Mouse (Mus musculus): ENCODE data around the gene Ackr1. TPM values are rescaled to one million over a fixed set of nuclear protein-coding genes. Genes with fewer than 3 reads are reported as not detected.

The Ackr1 gene
- polyA plus RNA-seq, 1 experiment from 2014 or later = 0.64 TPM

DNA sequence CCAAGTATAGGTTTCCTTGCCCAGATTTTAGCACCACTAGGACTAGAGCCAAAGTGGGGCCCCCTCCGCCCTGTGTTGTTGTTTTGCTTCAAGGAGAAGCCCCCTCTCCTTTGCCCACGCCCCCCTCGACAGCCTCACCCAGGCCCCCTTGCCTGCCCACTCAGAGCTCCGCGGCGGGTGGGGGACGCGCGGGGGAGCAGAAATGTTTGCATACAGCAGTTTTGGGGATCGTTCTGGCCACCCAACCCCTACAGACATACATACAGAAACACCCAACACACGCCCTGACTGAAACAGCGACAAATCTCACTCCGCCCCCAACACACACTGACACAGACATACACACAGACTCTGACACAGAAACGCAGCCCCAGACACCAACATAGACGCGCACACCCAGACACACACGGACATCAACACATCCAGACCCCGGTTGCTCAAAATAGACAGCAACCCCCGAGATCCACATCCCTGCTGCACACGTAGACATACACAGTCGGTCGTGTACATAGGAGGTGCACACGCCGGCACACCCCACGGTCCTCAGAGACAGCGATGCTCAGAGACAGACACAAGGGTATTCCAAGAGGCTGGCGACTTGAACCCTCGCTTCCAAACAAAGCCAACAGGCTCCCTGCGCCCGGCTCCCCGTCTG, 33.3 kb upstream of the Ackr1 start:
- H3K4me1 ChIP-seq (ENCODE audit: control insufficient read depth, insufficient read depth, low read length) = peaks cover 6% of the 10 kb centered on the region; the same call in 1 of the 2 replicates
- no peaks in the 10 kb centered on the region for H3K36me3 ChIP-seq (ENCODE audit: control insufficient read depth, insufficient read depth)
- H3K4me3 ChIP-seq (ENCODE audit: low read length) = peak overlapping the region; percentile 52
- no peak for ATAC-seq (replicated peaks; ENCODE audit: extremely low read depth, insufficient read depth, low FRiP score)
- H3K4me2 ChIP-seq (ENCODE audit: low read depth, low read length) = peak overlapping the region; percentile 73
- under 1% methylated on average over 31 of the region's 31 CpGs for WGBS
- H3K9ac ChIP-seq (ENCODE audit: low read length) = peak overlapping the region; percentile 18; the same call in 1 of the 2 replicates
- no peaks in the 10 kb centered on the region for H3K9me3 ChIP-seq (replicated peaks; ENCODE audit: control insufficient read depth, low read length)
- peaks cover 47% of the 10 kb centered on the region for H3K27me3 ChIP-seq (ENCODE audit: control insufficient read depth, insufficient read depth, low read length)
- H3K27ac ChIP-seq (ENCODE audit: low read length) = no peak overlapping the region

DNA sequence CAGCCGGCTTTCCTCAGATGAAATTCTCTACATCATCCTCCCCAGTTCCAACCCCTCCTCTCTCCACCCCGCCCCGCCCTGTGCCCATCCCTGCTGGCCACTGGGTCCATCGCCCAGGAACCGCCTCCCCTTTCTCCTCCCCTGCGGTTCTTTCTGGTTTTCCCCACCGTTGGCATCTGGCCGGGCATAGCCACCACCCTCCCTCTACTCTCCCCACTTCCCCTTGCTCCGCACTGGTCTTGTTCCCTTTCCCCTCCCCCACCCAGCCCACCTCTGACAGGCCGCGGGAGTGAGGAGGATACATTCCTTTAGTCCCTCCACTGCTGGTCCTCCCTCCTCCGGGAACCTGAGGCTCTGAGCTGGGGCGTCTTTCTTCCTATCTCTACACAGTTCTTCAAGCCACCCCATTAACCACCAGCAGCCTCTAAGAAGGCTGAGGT, 32.4 kb upstream of the Ackr1 start:
- ATAC-seq (replicated peaks; ENCODE audit: extremely low read depth, insufficient read depth, low FRiP score) = peak; percentile 18; the same call in 1 of the 2 replicates
- Histone ChIP-seq H3K36me3 (ENCODE audit: control insufficient read depth, insufficient read depth) (no peaks in the 10 kb centered on the region), H3K27ac (ENCODE audit: low read length) (no peak overlapping the region), H3K9ac (ENCODE audit: low read length) (no peak overlapping the region), H3K4me1 (ENCODE audit: control insufficient read depth, insufficient read depth, low read length) (peaks cover 6% of the 10 kb centered on the region; the same call in 1 of the 2 replicates), H3K4me2 (ENCODE audit: low read depth, low read length) (no peak overlapping the region), H3K9me3 (replicated peaks; ENCODE audit: control insufficient read depth, low read length) (no peaks in the 10 kb centered on the region), H3K27me3 (ENCODE audit: control insufficient read depth, insufficient read depth, low read length) (peaks cover 47% of the 10 kb centered on the region), H3K4me3 (ENCODE audit: low read length) (no peak overlapping the region)
- WGBS = 1% methylated on average over 13 of the region's 13 CpGs

DNA sequence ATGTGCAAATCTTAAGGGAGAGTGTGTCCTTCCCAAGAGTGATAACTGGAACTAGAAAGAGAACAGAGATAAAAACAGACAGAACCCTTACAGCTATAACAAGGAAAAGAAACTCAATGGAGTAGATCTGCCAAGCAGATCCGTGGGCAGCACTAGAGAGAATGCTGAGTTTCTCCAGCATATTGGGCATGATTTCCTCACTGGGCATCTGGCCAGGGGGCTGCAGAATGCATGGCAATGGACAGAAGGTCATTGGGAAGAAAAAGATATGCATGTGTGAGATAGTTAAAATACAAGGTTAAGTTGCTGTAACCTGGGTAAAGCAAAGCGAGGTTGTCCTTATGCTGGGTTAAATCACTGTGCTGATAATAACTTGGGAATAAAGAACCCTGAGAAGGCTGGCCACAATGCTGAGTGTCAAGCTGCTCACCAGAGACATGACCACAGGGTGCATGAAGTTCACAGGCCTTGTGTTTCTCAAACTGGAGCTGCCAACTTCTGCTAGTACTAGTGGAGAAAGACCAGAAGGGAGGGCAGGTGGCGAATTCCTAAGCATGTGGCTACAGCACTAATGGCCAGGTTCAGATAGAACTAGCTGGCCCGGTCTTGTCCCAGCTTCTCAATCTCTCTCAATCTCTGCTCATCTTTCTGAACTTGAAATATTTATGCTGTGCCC, 30.7 kb upstream of the Ackr1 start:
- Histone ChIP-seq H3K4me3 (ENCODE audit: low read length) (no peak overlapping the region), H3K4me1 (ENCODE audit: control insufficient read depth, insufficient read depth, low read length) (peaks cover 6% of the 10 kb centered on the region; the same call in 1 of the 2 replicates), H3K4me2 (ENCODE audit: low read depth, low read length) (no peak overlapping the region), H3K9ac (ENCODE audit: low read length) (no peak overlapping the region), H3K27ac (ENCODE audit: low read length) (no peak overlapping the region), H3K27me3 (ENCODE audit: control insufficient read depth, insufficient read depth, low read length) (peaks cover 34% of the 10 kb centered on the region), H3K9me3 (replicated peaks; ENCODE audit: control insufficient read depth, low read length) (no peaks in the 10 kb centered on the region), H3K36me3 (ENCODE audit: control insufficient read depth, insufficient read depth) (no peaks in the 10 kb centered on the region)
- 62% methylated on average over 4 of the region's 4 CpGs for WGBS
- ATAC-seq (replicated peaks; ENCODE audit: extremely low read depth, insufficient read depth, low FRiP score) = no peak

DNA sequence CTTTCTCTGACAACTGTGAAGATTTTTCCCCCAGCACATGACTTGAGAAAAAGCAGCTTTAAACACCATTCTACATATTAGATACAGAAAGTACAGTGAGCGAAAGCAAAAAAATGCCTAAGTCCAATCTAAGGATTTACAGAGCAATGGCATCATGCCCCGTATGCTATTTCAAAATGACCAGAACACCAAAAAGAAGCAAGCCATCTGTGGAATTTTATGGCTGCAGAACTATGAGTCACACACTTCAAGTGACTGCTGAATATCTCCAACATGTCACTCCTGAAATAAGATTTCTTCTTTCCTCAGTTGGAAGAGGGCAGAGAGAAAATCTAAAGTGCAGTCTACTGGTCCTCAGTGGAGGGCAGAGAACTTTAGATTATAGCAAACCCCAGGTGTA, 29.9 kb upstream of the Ackr1 start:
- H3K27ac ChIP-seq (ENCODE audit: low read length) = no peak overlapping the region
- peaks cover 29% of the 10 kb centered on the region for H3K27me3 ChIP-seq (ENCODE audit: control insufficient read depth, insufficient read depth, low read length)
- no peak overlapping the region for H3K4me2 ChIP-seq (ENCODE audit: low read depth, low read length)
- WGBS = 82% methylated on average over 2 of the region's 2 CpGs
- ATAC-seq (replicated peaks; ENCODE audit: extremely low read depth, insufficient read depth, low FRiP score) = no peak
- no peaks in the 10 kb centered on the region for H3K36me3 ChIP-seq (ENCODE audit: control insufficient read depth, insufficient read depth)
- H3K9me3 ChIP-seq (replicated peaks; ENCODE audit: control insufficient read depth, low read length) = no peaks in the 10 kb centered on the region
- H3K9ac ChIP-seq (ENCODE audit: low read length) = no peak overlapping the region
- H3K4me1 ChIP-seq (ENCODE audit: control insufficient read depth, insufficient read depth, low read length) = peaks cover 6% of the 10 kb centered on the region; the same call in 1 of the 2 replicates
- H3K4me3 ChIP-seq (ENCODE audit: low read length) = no peak overlapping the region

DNA sequence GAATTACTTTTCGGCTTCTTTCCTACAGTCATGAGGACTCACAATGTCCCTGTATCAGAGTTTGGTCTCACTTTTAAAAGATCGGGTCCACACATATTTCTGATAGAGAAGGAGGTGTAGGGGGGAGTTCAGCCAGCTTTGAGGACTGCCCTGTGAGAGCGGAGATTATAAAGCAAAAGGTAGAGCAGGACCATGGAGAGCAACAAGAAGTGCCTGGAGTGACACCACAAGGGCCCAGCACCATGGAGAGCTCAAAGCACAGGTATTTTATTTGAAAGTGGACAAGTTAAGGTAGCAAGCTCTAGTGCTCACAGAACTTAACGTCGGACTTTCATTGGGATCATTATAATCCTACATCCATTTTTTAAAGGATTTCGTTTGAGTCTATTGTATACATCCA, 28.1 kb upstream of the Ackr1 start:
- H3K4me2 ChIP-seq (ENCODE audit: low read depth, low read length) = no peak overlapping the region
- no peaks in the 10 kb centered on the region for H3K9me3 ChIP-seq (replicated peaks; ENCODE audit: control insufficient read depth, low read length)
- H3K4me1 ChIP-seq (ENCODE audit: control insufficient read depth, insufficient read depth, low read length) = peaks cover 2% of the 10 kb centered on the region; the same call in 1 of the 2 replicates
- peak; percentile 49; the same call in 1 of the 2 replicates for ATAC-seq (replicated peaks; ENCODE audit: extremely low read depth, insufficient read depth, low FRiP score)
- H3K36me3 ChIP-seq (ENCODE audit: control insufficient read depth, insufficient read depth) = no peaks in the 10 kb centered on the region
- no peak overlapping the region for H3K9ac ChIP-seq (ENCODE audit: low read length)
- WGBS = 21% methylated on average over 6 of the region's 6 CpGs
- no peak overlapping the region for H3K27ac ChIP-seq (ENCODE audit: low read length)
- H3K27me3 ChIP-seq (ENCODE audit: control insufficient read depth, insufficient read depth, low read length) = peaks cover 13% of the 10 kb centered on the region
- H3K4me3 ChIP-seq (ENCODE audit: low read length) = no peak overlapping the region

DNA sequence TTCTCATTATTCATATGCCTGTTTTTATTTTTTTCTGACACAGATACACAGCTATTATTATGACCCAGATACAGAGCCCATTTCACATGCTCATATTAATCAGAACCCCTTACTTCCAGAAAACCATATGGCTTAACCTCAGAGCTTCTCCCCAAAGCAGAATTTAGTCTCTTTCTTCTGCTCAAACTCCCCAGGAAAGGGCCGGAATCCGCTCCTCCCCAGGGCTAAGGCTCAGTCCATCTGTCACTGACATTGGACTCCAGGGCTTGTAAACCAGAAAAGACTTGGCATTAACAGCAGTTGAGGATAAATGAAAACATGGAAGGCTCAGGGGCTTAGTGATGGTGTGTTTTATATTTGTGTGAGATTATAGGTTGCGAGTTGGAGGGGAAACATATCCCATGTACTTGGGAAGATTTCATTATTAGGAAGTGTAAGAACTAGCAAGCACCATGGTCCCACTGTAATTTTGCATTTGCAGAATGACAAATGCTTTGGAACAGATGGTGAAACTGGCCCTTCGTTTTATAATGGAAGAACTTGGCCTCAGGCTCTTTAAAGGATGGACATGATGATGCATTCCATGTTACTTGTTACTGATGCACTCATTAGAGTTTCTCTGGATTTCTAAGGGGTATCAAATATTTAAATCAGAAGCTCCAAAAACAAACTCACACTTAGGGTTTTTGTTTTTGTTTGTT, 26.2 kb upstream of the Ackr1 start:
- Histone ChIP-seq H3K4me2 (ENCODE audit: low read depth, low read length) (no peak overlapping the region), H3K27ac (ENCODE audit: low read length) (no peak overlapping the region), H3K27me3 (ENCODE audit: control insufficient read depth, insufficient read depth, low read length) (no peaks in the 10 kb centered on the region), H3K4me3 (ENCODE audit: low read length) (no peak overlapping the region), H3K36me3 (ENCODE audit: control insufficient read depth, insufficient read depth) (no peaks in the 10 kb centered on the region), H3K4me1 (ENCODE audit: control insufficient read depth, insufficient read depth, low read length) (no peaks in the 10 kb centered on the region), H3K9me3 (replicated peaks; ENCODE audit: control insufficient read depth, low read length) (no peaks in the 10 kb centered on the region), H3K9ac (ENCODE audit: low read length) (no peak overlapping the region)
- no peak for ATAC-seq (replicated peaks; ENCODE audit: extremely low read depth, insufficient read depth, low FRiP score)
- WGBS = 64% methylated on average over 4 of the region's 4 CpGs

DNA sequence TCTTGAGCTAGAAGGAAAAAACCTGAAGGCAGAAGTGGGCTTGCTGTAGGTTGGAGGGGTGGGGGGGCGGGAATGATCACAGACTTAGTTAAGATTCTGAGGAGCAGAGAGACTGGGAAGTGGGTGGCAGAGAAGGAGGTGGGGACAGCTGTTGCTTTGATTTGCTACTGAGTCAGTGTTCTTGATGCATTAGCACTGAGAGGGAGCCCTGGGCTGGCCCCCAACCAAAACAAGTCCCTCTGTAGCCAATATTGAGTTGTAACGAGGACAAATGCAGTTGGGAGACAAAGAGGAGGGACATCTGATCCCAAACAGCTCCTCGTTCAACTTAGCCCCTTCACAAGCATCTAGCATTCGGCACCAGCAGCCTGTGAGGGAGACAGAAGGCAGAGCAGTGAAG, 24.2 kb upstream of the Ackr1 start:
- Histone ChIP-seq H3K36me3 (ENCODE audit: control insufficient read depth, insufficient read depth) (no peaks in the 10 kb centered on the region), H3K27ac (ENCODE audit: low read length) (no peak overlapping the region), H3K27me3 (ENCODE audit: control insufficient read depth, insufficient read depth, low read length) (no peaks in the 10 kb centered on the region), H3K9me3 (replicated peaks; ENCODE audit: control insufficient read depth, low read length) (no peaks in the 10 kb centered on the region), H3K9ac (ENCODE audit: low read length) (no peak overlapping the region), H3K4me2 (ENCODE audit: low read depth, low read length) (no peak overlapping the region), H3K4me1 (ENCODE audit: control insufficient read depth, insufficient read depth, low read length) (no peaks in the 10 kb centered on the region), H3K4me3 (ENCODE audit: low read length) (no peak overlapping the region)
- ATAC-seq (replicated peaks; ENCODE audit: extremely low read depth, insufficient read depth, low FRiP score) = no peak
- 38% methylated on average over 4 of the region's 4 CpGs for WGBS

DNA sequence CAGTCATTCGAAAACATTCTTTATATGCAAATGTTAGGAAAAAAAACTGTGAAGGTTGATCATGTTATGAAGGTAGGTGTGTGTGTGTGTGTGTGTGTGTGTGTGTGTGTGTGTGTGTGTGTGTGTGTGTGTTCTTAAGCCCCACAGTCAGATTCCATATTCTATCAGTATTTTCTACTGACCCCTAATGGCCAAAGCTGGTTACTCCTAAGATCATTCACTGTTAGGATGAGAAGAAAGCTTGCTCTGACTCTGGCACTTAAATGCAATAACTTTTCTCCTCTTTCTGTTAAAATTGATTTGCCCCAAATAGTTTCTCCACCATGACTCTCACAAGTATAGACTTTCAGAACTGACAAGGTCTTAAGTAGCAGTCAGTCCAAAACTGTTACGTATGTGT, 23.1 kb upstream of the Ackr1 start:
- ATAC-seq (replicated peaks; ENCODE audit: extremely low read depth, insufficient read depth, low FRiP score) = no peak
- 86% methylated on average over 2 of the region's 2 CpGs for WGBS

More for the DNA sequence above, 23.1 kb upstream of the Ackr1 start:
- no peak overlapping the region for H3K4me2 ChIP-seq (ENCODE audit: low read depth, low read length)
- H3K27ac ChIP-seq (ENCODE audit: low read length) = no peak overlapping the region
- no peaks in the 10 kb centered on the region for H3K9me3 ChIP-seq (replicated peaks; ENCODE audit: control insufficient read depth, low read length)
- H3K4me1 ChIP-seq (ENCODE audit: control insufficient read depth, insufficient read depth, low read length) = no peaks in the 10 kb centered on the region
- no peaks in the 10 kb centered on the region for H3K36me3 ChIP-seq (ENCODE audit: control insufficient read depth, insufficient read depth)
- H3K27me3 ChIP-seq (ENCODE audit: control insufficient read depth, insufficient read depth, low read length) = no peaks in the 10 kb centered on the region
- H3K9ac ChIP-seq (ENCODE audit: low read length) = no peak overlapping the region
- H3K4me3 ChIP-seq (ENCODE audit: low read length) = no peak overlapping the region

Measured in heart, embryonic 16.5 days (tissue).